Mouse (Mus musculus) MEL (cell line): ENCODE results near the gene Golga1. TPM values are rescaled to one million over a fixed set of nuclear protein-coding genes. Genes with fewer than 3 reads are reported as not detected.
A peak's percentile ranks its signal among the peaks of the same experiment; 100 is the strongest.

Experiments used
- DNase-seq: peaks from one replicate; pipeline ENCODE4 v3.0.0; 2011; ENCODE audit warnings: low read depth, low spot score
- H3K27ac ChIP-seq: 2 replicates; pipeline ENCODE4 v1.5.1; 2012; ENCODE audit warnings: low read depth, mild to moderate bottlenecking, control low read depth, low read length, moderate library complexity; ENCODE audit not compliant: control insufficient read depth
- H3K27me3 ChIP-seq, 2 experiments: fragments of 150-350 bp in 1 of 2; sonication (generic) in 1 of 2; 2 replicates each; pipeline ENCODE4 v1.6.1; 2012; ENCODE audit warnings: low read length in 2 of 2, mild to moderate bottlenecking in 2 of 2, improper control_type of control experiment in 1 of 2, moderate library complexity in 1 of 2; ENCODE audit not compliant: insufficient read depth in 2 of 2, control insufficient read depth in 1 of 2
- H3K36me3 ChIP-seq, 2 experiments: 2 replicates each; pipeline ENCODE4 v1.6.1; 2012 to 2014; ENCODE audit warnings: low read length in 2 of 2, improper control_type of control experiment in 1 of 2, inconsistent platforms in 1 of 2, mild to moderate bottlenecking in 1 of 2; ENCODE audit not compliant: insufficient read depth in 2 of 2, control insufficient read depth in 1 of 2
- H3K4me1 ChIP-seq, 2 experiments: fragments of 150-350 bp in 1 of 2; sonication (generic) in 1 of 2; 2 replicates each; pipeline ENCODE4 v1.6.1; 2012; ENCODE audit warnings: low read length in 2 of 2, improper control_type of control experiment in 1 of 2, mild to moderate bottlenecking in 1 of 2; ENCODE audit not compliant: insufficient read depth in 2 of 2, control insufficient read depth in 1 of 2
- H3K4me3 ChIP-seq, 2 experiments: fragments of 150-350 bp in 1 of 2; sonication (generic) in 1 of 2; 2 replicates each; pipeline ENCODE4 v1.5.1; 2012; ENCODE audit warnings: low read depth in 2 of 2, low read length in 2 of 2, mild to moderate bottlenecking in 2 of 2, moderate library complexity in 2 of 2, control low read depth in 1 of 2, improper control_type of control experiment in 1 of 2; ENCODE audit not compliant: control insufficient read depth in 1 of 2, insufficient read depth in 1 of 2
- H3K79me2 ChIP-seq: 2 replicates; pipeline ENCODE4 v1.6.1; 2012; ENCODE audit warnings: mild to moderate bottlenecking, low read length, moderate library complexity; ENCODE audit not compliant: control insufficient read depth, poor library complexity, insufficient read depth
- H3K9ac ChIP-seq: 2 replicates; pipeline ENCODE4 v1.6.1; 2012; ENCODE audit warnings: low read depth, mild to moderate bottlenecking, control low read depth, low read length, moderate library complexity; ENCODE audit not compliant: control insufficient read depth, poor library complexity, severe bottlenecking
- H3K9me3 ChIP-seq: fragments of 150-350 bp; sonication (generic); replicated peaks from 2 replicates; pipeline ENCODE4 v1.6.1; 2012; ENCODE audit warnings: mild to moderate bottlenecking, low read length, improper control_type of control experiment, moderate library complexity; ENCODE audit not compliant: insufficient read depth
- CHD1 ChIP-seq: IDR thresholded peaks from 2 replicates; pipeline ENCODE4 v1.6.1; 2012; ENCODE audit warnings: low read depth, mild to moderate bottlenecking, inconsistent platforms, low read length, improper control_type of control experiment
- CTCF ChIP-seq, 3 experiments: IDR thresholded peaks in 2 of 3; conservative IDR thresholded peaks in 1 of 3; 2 replicates each; pipeline ENCODE4 v1.5.1; 2011 to 2012; ENCODE audit warnings: low read length in 3 of 3, low read depth in 2 of 3, mild to moderate bottlenecking in 2 of 3, improper control_type of control experiment in 1 of 3, inconsistent platforms in 1 of 3, mixed read lengths in 1 of 3, moderate library complexity in 1 of 3; ENCODE audit not compliant: control insufficient read depth in 1 of 3, insufficient read depth in 1 of 3, poor library complexity in 1 of 3, severe bottlenecking in 1 of 3
- E2F4 ChIP-seq: IDR thresholded peaks from 2 replicates; pipeline ENCODE4 v1.6.1; 2011; ENCODE audit warnings: low read depth, low read length, improper control_type of control experiment, borderline replicate concordance
- EP300 ChIP-seq, 2 experiments: IDR thresholded peaks; 2 replicates each; pipeline ENCODE4 v1.6.1; 2011; ENCODE audit warnings: improper control_type of control experiment in 2 of 2, low read length in 2 of 2, low read depth in 1 of 2, mild to moderate bottlenecking in 1 of 2
- GABPA ChIP-seq: IDR thresholded peaks from 2 replicates; pipeline ENCODE4 v1.6.1; 2012; ENCODE audit warnings: low read depth, mild to moderate bottlenecking, inconsistent platforms, low read length, improper control_type of control experiment, moderate library complexity
- HCFC1 ChIP-seq: IDR thresholded peaks from 2 replicates; pipeline ENCODE4 v1.6.1; 2012; ENCODE audit warnings: low read depth, mild to moderate bottlenecking, inconsistent platforms, low read length, improper control_type of control experiment, moderate library complexity
- KAT2A ChIP-seq: conservative IDR thresholded peaks from 2 replicates; pipeline ENCODE4 v1.6.1; 2012; ENCODE audit warnings: low read depth, low read length, improper control_type of control experiment, inconsistent platforms
- MAX ChIP-seq: IDR thresholded peaks from 2 replicates; pipeline ENCODE4 v1.6.1; 2011; ENCODE audit warnings: low read length, improper control_type of control experiment
- MAZ ChIP-seq: IDR thresholded peaks from 2 replicates; pipeline ENCODE4 v1.6.1; 2012; ENCODE audit warnings: low read depth, mild to moderate bottlenecking, inconsistent platforms, low read length, improper control_type of control experiment
- MYC ChIP-seq: IDR thresholded peaks from 2 replicates; pipeline ENCODE4 v1.6.1; 2011; ENCODE audit warnings: low read depth, mild to moderate bottlenecking, low read length, improper control_type of control experiment, moderate library complexity
- NELFE ChIP-seq: IDR thresholded peaks from 2 replicates; pipeline ENCODE4 v1.6.1; 2011; ENCODE audit warnings: low read depth, low read length, improper control_type of control experiment
- POLR2A ChIP-seq, 2 experiments: IDR thresholded peaks; 2 replicates each; pipeline ENCODE4 v1.6.1; 2011 to 2012; ENCODE audit warnings: low read length in 2 of 2, mild to moderate bottlenecking in 2 of 2, control low read depth in 1 of 2, improper control_type of control experiment in 1 of 2, low read depth in 1 of 2, moderate library complexity in 1 of 2; ENCODE audit not compliant: control insufficient read depth in 1 of 2, insufficient read depth in 1 of 2, poor library complexity in 1 of 2
- RAD21 ChIP-seq: IDR thresholded peaks from 2 replicates; pipeline ENCODE4 v1.6.1; 2011; ENCODE audit warnings: mild to moderate bottlenecking, low read depth, low read length, improper control_type of control experiment
- RCOR1 ChIP-seq: IDR thresholded peaks from 2 replicates; pipeline ENCODE4 v1.6.1; 2012; ENCODE audit warnings: low read depth, mild to moderate bottlenecking, inconsistent platforms, low read length, improper control_type of control experiment
- SIN3A ChIP-seq: IDR thresholded peaks from 2 replicates; pipeline ENCODE4 v1.6.1; 2012; ENCODE audit warnings: low read length, improper control_type of control experiment, inconsistent platforms
- TAL1 ChIP-seq: IDR thresholded peaks from 2 replicates; pipeline ENCODE4 v1.6.1; 2012; ENCODE audit warnings: mild to moderate bottlenecking, inconsistent platforms, low read length, moderate library complexity, mixed read lengths
- USF1 ChIP-seq: IDR thresholded peaks from 2 replicates; pipeline ENCODE4 v1.6.1; 2014; ENCODE audit warnings: low read depth, mild to moderate bottlenecking, inconsistent platforms, low read length, improper control_type of control experiment, moderate library complexity
- ZC3H11A ChIP-seq: IDR thresholded peaks from 2 replicates; pipeline ENCODE4 v1.6.1; 2012; ENCODE audit warnings: low read depth, mild to moderate bottlenecking, inconsistent platforms, low read length, improper control_type of control experiment
- ZKSCAN1 ChIP-seq: IDR thresholded peaks from 2 replicates; pipeline ENCODE4 v1.6.1; 2012; ENCODE audit warnings: low read depth, mild to moderate bottlenecking, inconsistent platforms, low read length, improper control_type of control experiment, moderate library complexity
- ZMIZ1 ChIP-seq: IDR thresholded peaks from 2 replicates; pipeline ENCODE4 v1.6.1; 2012; ENCODE audit warnings: low read depth, mild to moderate bottlenecking, inconsistent platforms, low read length, improper control_type of control experiment, moderate library complexity
- ZNF384 ChIP-seq: IDR thresholded peaks from 2 replicates; pipeline ENCODE4 v1.6.1; 2012; ENCODE audit warnings: low read depth, mild to moderate bottlenecking, inconsistent platforms, low read length, improper control_type of control experiment
- polyA plus RNA-seq, 2 experiments: library from polyadenylated mRNA; stranded (reverse) in 1 of 2; unstranded in 1 of 2; fragments of >175 nt in 1 of 2; fragments of >200 nt in 1 of 2; gene quantifications; 2 replicates each; pipeline versions ENCODE4 v1.2.1 to v1.2.4; 2012; ENCODE audit warnings: low replicate concordance in 2 of 2, low read depth in 1 of 2; ENCODE audit not compliant: insufficient read length in 2 of 2, insufficient read depth in 1 of 2, missing spikeins in 1 of 2
- total RNA-seq: library from RNA; depleted of rRNA; stranded (reverse); fragments of 300-350 nt; gene quantifications from 2 replicates; pipeline ENCODE4 v1.2.3, GENCODE M21; 2012

Golga1 gene
- total and polyA plus RNA-seq, 3 experiments = 7.3 to 12.9 TPM; not detected in 1

- TF ChIP-seq MYC = peak; percentile 99
- no peak for TF ChIP-seq CHD1
- TF ChIP-seq ZNF384 = no peak
- TF ChIP-seq RCOR1 = 0 out of 2 replicates have a peak, but pooled peaks have one; percentile 16
- TF ChIP-seq ZC3H11A = no peak
- peak; percentile 73 for TF ChIP-seq HCFC1
- no peak for TF ChIP-seq ZMIZ1
- TF ChIP-seq KAT2A = no peak
- no peak; a peak in 1 of 4 replicates for TF ChIP-seq EP300 (IDR thresholded peaks at IDR 0.05; ENCODE audit: low read depth in 1 of 2, low read length in 2 of 2)
- TF ChIP-seq POLR2A (IDR thresholded peaks at IDR 0.05; ENCODE audit: control insufficient read depth in 1 of 2, insufficient read depth in 1 of 2, low read depth in 1 of 2, low read length in 2 of 2, poor library complexity in 1 of 2) = peak; percentile 44 to 76; a peak in 3 of 4 replicates
- no peak for TF ChIP-seq TAL1
- peak; percentile 60 for TF ChIP-seq NELFE
- TF ChIP-seq CTCF (IDR thresholded peaks at IDR 0.05 in 2 of 3, conservative IDR thresholded peaks at IDR 0.05 in 1 of 3; ENCODE audit: control insufficient read depth in 1 of 3, insufficient read depth in 1 of 3, low read depth in 2 of 3, low read length in 3 of 3, poor library complexity in 1 of 3, severe bottlenecking in 1 of 3) = peak; percentile 83 to 98 (median 93)
- peak; percentile 95 for TF ChIP-seq RAD21
- no peak for TF ChIP-seq GABPA
- TF ChIP-seq, all 39 proteins: peak for 18
Measured at GRCm38 (mm10) chr2:38997386-38998374, 67.7 kb downstream of the Golga1 start, which contains the start of gene Wdr38 (continued).

- H3K36me3 ChIP-seq = peaks cover 0 to 11% of the 10 kb centered on the region in 2 experiments; a peak in 2 of 4 replicates
- no peak for DNase-seq
- no peak overlapping the region for H3K4me3 ChIP-seq
- no peak overlapping the region for H3K9ac ChIP-seq
- TF ChIP-seq MAZ (no peak), MAX (no peak), USF1 (no peak), POLR2A (IDR thresholded peaks at IDR 0.05; ENCODE audit: control insufficient read depth in 1 of 2, insufficient read depth in 1 of 2, low read depth in 1 of 2, low read length in 2 of 2, poor library complexity in 1 of 2) (no peak), CTCF (IDR thresholded peaks at IDR 0.05 in 2 of 3, conservative IDR thresholded peaks at IDR 0.05 in 1 of 3; ENCODE audit: control insufficient read depth in 1 of 3, insufficient read depth in 1 of 3, low read depth in 2 of 3, low read length in 3 of 3, poor library complexity in 1 of 3, severe bottlenecking in 1 of 3) (no peak), MYC (no peak), HCFC1 (no peak), E2F4 (no peak), SIN3A (no peak), ZKSCAN1 (no peak), EP300 (IDR thresholded peaks at IDR 0.05; ENCODE audit: low read depth in 1 of 2, low read length in 2 of 2) (no peak)
- TF ChIP-seq, all 39 proteins: peak for 0
- Histone ChIP-seq H3K79me2 (peaks cover 2% of the 10 kb centered on the region; the same call in 1 of the 2 replicates), H3K27ac (no peak overlapping the region), H3K27me3 (no peaks in the 10 kb centered on the region), H3K4me1 (peaks cover 1 to 24% of the 10 kb centered on the region in 2 experiments; a peak in 3 of 4 replicates), H3K9me3 (no peaks in the 10 kb centered on the region)
Measured at GRCm38 (mm10) chr2:38992452-38992851, 72.9 kb downstream of the Golga1 start.
